Mouse (Mus musculus): ENCODE results near the gene Lix1l. TPM values are rescaled to one million over a fixed set of nuclear protein-coding genes. Genes with fewer than 3 reads are reported as not detected.

Lix1l gene
- polyA plus RNA-seq, 1 experiment = 34.4 TPM

DNA sequence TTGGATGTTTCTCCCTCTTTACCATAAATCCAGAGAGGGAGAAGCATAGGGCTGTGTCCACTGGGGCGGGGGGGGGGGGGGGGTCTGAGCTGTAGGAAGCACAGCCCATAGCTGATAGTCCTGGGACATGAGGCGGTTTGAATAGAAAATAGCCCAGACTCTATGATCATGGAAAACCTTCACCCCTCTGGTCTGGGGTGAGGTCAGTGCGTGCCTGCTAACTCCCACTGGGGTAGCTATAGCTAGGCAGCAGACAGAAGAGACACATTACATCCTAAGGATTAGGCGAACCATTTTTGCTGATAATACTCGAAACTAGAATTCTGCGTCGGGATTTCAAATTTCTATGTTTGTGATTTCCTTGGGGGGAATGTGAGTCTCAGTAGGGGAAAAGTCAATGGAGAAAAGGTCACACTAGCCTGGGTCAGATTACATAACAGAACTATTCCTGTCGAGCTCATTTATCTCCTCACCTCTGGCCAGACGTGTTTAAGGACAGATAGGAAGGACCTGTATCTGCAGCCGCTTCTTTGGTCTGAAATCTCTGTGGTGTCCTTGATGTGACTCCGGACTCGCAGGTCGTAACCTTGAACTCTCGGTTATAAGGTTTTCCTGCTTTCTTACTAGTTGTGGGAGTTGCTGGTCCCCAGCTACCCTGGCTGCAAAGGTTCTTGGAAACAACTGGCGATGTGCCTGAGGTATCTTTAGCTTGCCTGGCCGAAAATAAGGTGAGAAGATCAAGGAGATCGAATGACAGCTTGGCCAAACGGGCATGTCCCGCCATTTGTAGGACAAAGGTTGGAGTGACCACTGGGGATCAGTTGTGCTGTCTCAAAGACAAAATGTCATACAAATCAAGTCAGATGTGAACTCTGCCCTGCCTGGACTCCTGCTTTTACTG, 27.1 kb upstream of the Lix1l start:
- TF ChIP-seq CTCF (IDR thresholded peaks at IDR 0.05; ENCODE audit: insufficient read depth, low read length) (no peak), POLR2A (IDR thresholded peaks at IDR 0.05; ENCODE audit: borderline replicate concordance, extremely low read depth, low read depth, low read length) (no peak)
- Histone ChIP-seq H3K4me3 (replicated peaks; ENCODE audit: extremely low read depth, low read depth, low read length) (no peak overlapping the region), H3K4me1 (ENCODE audit: control insufficient read depth, insufficient read depth, low read length) (peaks cover 40% of the 10 kb centered on the region)
- 74% methylated on average over 19 of the region's 19 CpGs for WGBS
- DNase-seq = peak; percentile 7

DNA sequence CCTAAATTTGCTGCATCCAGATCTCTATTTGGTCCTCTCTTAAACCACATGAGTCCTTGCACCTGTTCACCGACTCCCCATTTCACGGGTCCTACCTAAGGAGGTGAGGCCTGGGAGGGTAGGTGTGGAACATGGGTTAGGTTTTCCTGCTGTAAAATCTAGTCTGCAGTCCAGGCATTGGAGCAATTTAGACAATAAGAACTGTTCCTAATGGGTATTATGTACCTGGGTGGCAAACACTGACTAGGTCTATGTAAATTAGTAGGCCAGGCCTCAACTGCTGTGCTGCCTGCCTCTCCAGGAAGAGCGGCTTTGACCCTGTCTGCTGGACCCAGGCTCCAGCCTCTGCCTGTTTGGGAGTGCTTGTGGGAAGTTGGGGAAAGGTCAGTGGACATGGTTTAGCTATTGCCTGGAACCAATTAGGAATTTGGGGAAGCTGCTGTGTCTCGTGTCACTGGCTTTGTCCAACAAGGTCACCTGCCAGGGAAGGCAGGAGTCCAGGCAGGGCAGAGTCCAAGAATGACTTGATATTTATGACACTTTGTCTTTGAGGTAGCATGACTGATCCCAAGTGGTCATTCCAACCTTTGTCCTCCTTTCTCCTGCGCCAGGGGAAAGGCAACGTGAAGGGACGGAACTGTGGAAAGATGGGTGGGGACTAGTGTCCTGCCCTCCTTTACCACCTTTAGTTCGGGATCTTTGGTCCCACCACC, 25.5 kb upstream of the Lix1l start:
- Histone ChIP-seq H3K4me3 (replicated peaks; ENCODE audit: extremely low read depth, low read depth, low read length) (no peak overlapping the region), H3K4me1 (ENCODE audit: control insufficient read depth, insufficient read depth, low read length) (peaks cover 43% of the 10 kb centered on the region)
- peak; percentile 31 for DNase-seq
- 64% methylated on average over 8 of the region's 8 CpGs for WGBS
- TF ChIP-seq POLR2A (IDR thresholded peaks at IDR 0.05; ENCODE audit: borderline replicate concordance, extremely low read depth, low read depth, low read length) (no peak), CTCF (IDR thresholded peaks at IDR 0.05; ENCODE audit: insufficient read depth, low read length) (no peak)

DNA sequence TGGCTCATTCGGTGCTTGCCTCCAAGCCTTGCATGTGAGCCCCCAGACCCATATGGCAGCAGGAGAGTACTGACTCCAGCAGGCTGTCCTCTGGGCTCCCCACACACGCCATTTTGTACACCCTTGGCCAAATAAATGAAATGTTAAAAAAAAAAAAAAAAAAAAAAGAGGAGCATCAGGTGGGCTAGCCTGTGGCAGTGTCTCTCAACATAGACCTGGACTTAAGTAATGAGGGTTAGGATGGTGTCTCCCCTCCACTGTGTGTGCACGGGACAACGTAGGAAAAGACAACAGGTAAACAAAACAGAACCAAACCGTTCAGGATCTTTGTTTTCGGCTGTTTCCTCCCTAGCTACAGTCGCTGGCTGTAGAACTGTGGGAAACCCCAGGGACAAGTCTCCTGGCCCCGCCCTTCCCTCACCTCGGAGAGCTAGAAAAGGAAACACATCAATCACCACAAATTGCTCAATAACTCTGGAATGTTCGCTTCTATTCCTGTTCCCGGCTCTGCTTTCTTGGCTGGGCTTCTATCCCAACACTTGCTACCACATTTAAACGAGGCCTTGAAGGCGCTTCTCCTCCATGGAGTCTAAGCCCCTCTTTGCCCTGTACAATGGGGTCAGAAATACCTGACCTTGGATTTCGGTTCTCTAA, 24.8 kb upstream of the Lix1l start:
- H3K4me1 ChIP-seq (ENCODE audit: control insufficient read depth, insufficient read depth, low read length) = peaks cover 37% of the 10 kb centered on the region
- whole genome bisulfite sequencing = 10% methylated on average over 14 of the region's 14 CpGs
- no peak for DNase-seq
- TF ChIP-seq POLR2A (IDR thresholded peaks at IDR 0.05; ENCODE audit: borderline replicate concordance, extremely low read depth, low read depth, low read length) = no peak; the same call in 1 of the 2 replicates
- TF ChIP-seq CTCF (IDR thresholded peaks at IDR 0.05; ENCODE audit: insufficient read depth, low read length) = no peak
- peak overlapping the region; percentile 22 for H3K4me3 ChIP-seq (replicated peaks; ENCODE audit: extremely low read depth, low read depth, low read length)

DNA sequence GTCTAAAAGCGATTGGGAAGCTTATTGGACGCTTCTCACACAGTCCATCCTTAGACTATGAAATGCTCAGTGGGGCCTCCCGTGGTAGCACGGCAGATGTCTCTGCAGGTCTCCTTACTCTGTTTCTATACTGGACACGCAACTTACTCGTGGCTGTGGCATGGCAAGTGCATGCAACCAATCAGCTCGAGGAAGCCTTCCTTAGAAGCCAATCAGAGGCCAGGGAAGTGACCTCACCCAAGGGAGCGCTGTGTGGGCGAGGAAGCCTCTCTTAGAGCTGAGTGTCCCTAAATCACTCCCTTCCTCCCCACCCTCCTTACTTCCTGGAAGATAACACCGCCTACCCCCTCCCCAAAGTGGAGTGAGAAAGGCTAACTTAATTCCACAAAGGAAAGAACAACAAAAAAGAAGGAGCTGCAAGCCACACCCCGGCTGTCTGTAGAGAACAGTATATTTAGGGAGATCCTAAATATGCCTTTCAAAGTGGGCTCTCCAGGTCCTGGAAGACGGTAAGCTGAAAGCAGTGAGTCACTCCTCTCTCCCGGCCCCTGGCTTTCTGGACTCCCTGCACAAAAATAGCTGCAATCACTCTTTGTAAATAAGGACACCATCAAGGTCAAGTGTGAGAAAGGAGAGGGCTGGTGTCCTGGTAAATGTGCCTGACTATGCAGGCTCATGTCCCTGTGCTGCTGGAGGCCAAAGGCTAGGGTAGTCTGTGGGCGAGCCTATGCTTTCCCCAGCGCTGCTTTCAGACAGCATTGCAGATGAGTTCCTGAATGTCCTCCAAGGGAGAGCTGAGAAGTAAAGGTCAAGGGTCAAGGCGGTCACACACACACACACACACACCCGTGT, 24.0 kb upstream of the Lix1l start, which contains the start of gene Gm16253:
Gm16253 (plus strand) TSS at position 295 of the 852 bp plus-strand sequence.
- DNase-seq = peak; percentile 85
- 0 out of 2 replicates have a peak, but pooled peaks have one; percentile 0 for TF ChIP-seq CTCF (IDR thresholded peaks at IDR 0.05; ENCODE audit: insufficient read depth, low read length)
- TF ChIP-seq POLR2A (IDR thresholded peaks at IDR 0.05; ENCODE audit: borderline replicate concordance, extremely low read depth, low read depth, low read length) = peak; percentile 79; the same call in 1 of the 2 replicates
- H3K4me3 ChIP-seq (replicated peaks; ENCODE audit: extremely low read depth, low read depth, low read length) = peak within 1 kb of the TSS; percentile 22

DNA sequence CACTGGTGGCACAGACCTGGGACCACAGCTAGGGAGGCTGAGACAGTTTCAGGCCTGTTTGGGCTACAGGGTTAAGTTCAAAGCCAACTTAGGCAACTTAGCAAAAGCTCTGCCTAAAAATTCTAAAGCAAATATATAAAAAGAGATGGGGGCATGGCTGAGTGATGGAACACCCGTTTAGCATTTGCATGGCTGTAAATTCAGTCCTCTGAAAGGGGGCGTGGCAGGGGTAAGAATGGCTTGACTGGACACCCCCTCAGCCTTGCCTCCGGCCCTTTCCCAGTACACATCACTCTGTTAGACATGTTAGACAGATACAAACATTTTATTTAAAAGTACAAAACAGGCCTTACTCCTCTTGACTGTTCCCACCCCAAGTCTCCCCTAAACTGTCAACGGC, 23.4 kb upstream of the Lix1l start:
- Histone ChIP-seq H3K4me3 (replicated peaks; ENCODE audit: extremely low read depth, low read depth, low read length) (peak overlapping the region; percentile 0), H3K4me1 (ENCODE audit: control insufficient read depth, insufficient read depth, low read length) (peaks cover 31% of the 10 kb centered on the region)
- 49% methylated on average over 4 of the region's 4 CpGs for WGBS
- TF ChIP-seq POLR2A (IDR thresholded peaks at IDR 0.05; ENCODE audit: borderline replicate concordance, extremely low read depth, low read depth, low read length) (no peak), CTCF (IDR thresholded peaks at IDR 0.05; ENCODE audit: insufficient read depth, low read length) (no peak)
- DNase-seq = no peak

More for the DNA sequence above, 24.0 kb upstream of the Lix1l start, which contains the start of gene Gm16253:
- WGBS = 8% methylated on average over 17 of the region's 17 CpGs
- peaks cover 31% of the 10 kb centered on the region for H3K4me1 ChIP-seq (ENCODE audit: control insufficient read depth, insufficient read depth, low read length)

DNA sequence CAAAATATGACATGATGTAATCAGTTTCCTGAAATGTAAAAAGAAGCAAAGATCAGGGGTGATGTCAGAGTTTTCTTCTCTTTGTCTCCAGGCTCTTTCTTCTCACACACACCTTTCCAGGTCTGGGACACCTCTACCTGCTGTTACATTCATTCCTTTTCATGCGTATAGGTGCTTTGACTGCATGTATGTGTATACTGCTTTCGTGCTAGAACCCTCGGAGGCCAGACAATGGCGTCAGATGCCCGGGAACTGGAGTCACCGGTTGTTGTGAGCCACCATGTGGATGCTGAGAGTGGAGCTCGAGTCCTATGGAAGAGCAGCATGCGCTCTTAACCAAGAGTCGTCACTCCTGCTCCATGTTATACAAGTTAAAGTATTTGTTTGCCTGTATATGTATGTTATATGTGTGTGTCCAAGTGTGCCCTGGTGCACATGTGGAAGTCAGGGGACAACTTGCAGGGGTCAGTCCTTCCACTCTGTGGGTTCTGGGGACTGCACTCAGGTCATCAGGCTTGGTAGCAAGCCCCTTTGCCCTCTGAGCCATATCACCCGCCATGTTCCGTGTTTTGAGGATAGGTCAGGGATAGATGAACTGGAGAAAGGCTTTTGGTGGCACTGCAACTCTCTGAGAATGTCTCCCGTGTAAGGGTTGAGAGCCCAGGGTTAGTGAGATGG, 22.2 kb upstream of the Lix1l start:
- DNase-seq = peak; percentile 12
- 64% methylated on average over 12 of the region's 12 CpGs for WGBS
- Histone ChIP-seq H3K4me1 (ENCODE audit: control insufficient read depth, insufficient read depth, low read length) (peaks cover 31% of the 10 kb centered on the region), H3K4me3 (replicated peaks; ENCODE audit: extremely low read depth, low read depth, low read length) (no peak overlapping the region)
- no peak for TF ChIP-seq CTCF (IDR thresholded peaks at IDR 0.05; ENCODE audit: insufficient read depth, low read length)
- no peak for TF ChIP-seq POLR2A (IDR thresholded peaks at IDR 0.05; ENCODE audit: borderline replicate concordance, extremely low read depth, low read depth, low read length)

DNA sequence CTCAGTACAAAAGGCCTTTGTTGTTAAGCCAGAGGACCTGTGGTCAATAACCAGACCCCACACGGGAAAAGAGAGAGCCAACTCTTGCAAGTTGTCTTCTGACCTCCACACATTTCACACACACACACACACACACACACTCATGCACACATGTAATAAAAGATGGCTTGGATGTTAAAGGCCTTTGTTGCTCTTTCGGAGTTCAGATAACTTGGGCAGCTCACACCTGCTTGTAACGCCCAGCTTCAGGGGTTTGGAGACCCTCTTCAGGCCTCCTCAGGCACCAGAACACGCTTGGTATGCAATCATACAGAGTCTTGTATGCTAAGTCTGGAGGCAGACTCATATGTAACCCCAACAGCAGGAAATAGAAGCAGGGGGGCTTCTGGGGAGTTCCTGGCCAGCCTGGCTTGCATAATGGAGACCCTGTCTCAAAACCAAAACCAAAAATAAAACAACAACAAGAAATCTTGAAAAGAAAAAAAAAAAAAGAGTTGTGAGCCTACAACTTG, 21.7 kb upstream of the Lix1l start:
- Histone ChIP-seq H3K4me3 (replicated peaks; ENCODE audit: extremely low read depth, low read depth, low read length) (peak overlapping the region; percentile 35), H3K4me1 (ENCODE audit: control insufficient read depth, insufficient read depth, low read length) (peaks cover 31% of the 10 kb centered on the region)
- no peak for TF ChIP-seq CTCF (IDR thresholded peaks at IDR 0.05; ENCODE audit: insufficient read depth, low read length)
- TF ChIP-seq POLR2A (IDR thresholded peaks at IDR 0.05; ENCODE audit: borderline replicate concordance, extremely low read depth, low read depth, low read length) = no peak
- 72% methylated on average over 4 of the region's 4 CpGs for WGBS
- peak; percentile 13 for DNase-seq

Data from lung, adult 2 months (tissue).